Mouse (Mus musculus) forelimb bud, embryonic 11.5 days (tissue): Measurements from ENCODE around the gene Olfr1371.

ENCODE experiments used
- DNase-seq: peaks from one replicate; pipeline ENCODE4 v3.0.0-alpha.2; 2012; ENCODE audit warnings: low read depth, low spot score

Gene Olfr1371

DNA sequence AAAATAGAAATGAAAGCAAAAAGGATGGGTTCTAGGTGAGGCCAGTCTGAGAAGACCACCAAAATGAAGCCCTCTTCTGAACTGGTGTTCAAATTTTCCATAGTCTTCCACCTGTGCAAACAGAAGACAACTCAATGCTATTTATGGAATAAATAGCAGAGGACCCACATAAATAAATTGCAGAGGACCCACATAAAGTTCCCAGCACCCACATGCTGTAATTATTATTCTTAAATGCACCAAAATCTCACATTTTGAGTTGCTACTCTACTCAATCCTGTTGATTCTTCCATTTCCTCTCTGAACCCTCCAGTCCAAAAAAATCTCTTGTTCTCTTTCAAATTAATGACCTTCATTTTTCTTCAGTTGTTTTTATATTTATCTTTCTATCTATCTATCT is at the start of gene Olfr1371:
TSS of gene Olfr1371 (minus strand) at position 101 of the 400 bp plus-strand sequence.
- DNase-seq, result no peak

DNA sequence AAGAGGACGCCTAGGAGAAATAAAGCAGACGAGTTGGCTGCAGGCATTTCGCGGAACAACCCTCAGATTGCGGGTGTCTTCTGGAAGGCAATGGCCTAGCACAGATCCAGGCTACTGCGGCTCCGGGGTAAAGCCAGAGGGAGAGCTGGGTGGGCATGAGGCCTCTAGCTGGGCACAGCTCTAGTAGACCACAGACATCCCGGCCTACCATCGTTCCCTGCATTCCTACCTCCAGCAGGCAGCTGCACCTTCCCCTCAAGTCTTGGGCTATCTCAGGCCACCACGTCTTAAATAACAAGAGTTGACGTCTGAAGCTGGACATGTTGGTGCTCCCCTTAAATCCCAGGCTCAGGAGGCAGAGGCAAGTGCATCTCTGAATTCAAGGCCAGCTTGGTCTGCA is 48.6 kb upstream of the Olfr1371 start:
- DNase-seq, result no peak

DNA sequence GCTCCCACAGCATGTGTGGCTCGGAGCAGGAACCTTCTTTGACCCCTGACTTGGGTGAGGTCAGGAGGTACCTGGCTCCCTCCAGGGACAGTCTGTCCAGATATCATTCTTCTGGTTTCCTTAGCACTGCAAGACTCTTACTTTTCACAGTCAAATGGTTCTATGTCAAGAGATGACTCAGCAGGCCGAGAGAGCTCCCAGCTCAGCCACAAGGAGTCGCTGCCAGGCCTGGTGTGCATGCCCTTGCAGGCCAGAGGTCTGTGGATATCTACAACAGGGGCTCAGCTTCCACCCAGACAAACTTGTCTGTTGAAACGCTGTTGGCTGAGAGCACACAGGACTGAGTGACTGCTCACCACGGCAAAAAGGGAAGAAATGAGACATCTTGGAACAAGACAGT is 48.1 kb upstream of the Olfr1371 start:
- DNase-seq, result no peak

DNA sequence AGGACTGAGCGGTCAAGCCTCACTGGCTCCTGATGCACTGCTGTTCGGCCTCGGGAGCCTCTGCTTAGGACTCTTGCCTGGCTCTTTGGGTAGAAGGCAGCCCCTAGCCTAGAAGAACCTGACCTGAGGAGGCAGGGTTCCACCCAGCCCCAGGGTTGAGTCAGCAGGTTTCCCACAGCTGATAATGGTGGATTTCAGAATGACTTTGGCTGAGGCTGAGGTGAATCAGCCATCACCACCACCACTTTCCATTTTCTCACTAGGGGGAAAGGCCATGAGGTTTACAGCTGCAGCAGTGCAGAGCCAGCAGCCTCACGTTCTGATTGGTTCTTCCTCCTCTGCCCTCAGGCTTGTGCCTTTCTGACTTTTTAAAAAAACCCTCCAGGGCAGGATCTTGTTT is 47.1 kb upstream of the Olfr1371 start:
- no peak for DNase-seq

DNA sequence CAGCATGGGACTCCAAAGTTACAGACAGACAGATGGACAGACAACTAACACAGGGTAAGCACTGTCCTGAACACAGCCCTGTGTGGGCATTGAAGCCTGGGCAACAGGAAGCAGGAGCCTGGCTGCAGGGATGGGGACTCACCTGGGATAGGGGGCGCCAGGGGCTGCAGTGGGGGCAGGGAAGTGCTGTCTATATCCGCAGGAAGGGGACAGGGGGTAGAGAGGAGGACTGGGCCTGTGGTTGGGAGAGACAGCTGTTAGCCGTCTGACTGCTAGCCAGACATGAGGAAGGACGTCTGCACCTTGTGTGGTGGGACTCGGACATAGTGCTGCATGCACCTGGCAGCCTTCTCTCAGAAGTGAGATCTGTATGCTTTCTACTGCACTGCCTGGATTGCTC is 44.9 kb upstream of the Olfr1371 start:
- no peak for DNase-seq

DNA sequence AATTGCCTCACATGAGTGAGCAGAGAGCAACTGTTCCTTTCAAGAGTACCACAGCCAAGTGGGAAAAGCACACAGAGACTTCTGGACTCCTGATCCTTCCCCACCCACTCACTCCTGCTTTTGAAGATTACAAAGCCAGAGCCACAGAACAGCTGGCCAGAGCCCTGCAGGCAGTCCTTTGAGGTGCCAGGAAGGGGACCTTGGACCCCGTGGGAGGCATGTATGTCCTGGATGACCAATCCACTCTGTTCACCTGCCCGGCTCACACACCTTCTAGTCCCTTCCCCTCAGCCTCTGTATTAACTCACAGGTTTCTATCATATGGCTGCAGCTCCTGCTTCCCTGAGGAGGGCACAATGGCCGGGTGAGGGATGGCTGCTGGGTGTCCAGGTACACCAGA is 43.6 kb upstream of the Olfr1371 start:
- DNase-seq, result no peak

DNA sequence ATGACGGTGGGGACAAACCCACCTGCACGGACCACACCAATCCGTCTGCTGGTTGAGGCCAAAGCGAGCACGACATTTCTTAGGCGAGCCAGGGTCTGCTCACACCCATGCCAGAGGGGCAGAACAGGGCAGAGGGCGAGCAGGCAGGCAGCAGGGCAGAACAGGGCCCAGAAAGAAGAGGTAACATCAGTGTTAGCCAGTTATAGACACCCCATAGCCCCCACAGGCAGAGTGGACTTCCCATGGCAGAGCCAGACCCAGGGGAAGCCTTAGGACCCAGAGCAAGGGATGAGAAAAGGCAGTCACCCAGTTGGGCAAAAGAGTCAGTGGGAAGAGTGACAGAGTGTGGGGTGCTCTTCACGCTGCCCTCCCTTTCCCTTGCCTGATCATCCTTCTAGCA is 41.3 kb upstream of the Olfr1371 start:
- no peak for DNase-seq

DNA sequence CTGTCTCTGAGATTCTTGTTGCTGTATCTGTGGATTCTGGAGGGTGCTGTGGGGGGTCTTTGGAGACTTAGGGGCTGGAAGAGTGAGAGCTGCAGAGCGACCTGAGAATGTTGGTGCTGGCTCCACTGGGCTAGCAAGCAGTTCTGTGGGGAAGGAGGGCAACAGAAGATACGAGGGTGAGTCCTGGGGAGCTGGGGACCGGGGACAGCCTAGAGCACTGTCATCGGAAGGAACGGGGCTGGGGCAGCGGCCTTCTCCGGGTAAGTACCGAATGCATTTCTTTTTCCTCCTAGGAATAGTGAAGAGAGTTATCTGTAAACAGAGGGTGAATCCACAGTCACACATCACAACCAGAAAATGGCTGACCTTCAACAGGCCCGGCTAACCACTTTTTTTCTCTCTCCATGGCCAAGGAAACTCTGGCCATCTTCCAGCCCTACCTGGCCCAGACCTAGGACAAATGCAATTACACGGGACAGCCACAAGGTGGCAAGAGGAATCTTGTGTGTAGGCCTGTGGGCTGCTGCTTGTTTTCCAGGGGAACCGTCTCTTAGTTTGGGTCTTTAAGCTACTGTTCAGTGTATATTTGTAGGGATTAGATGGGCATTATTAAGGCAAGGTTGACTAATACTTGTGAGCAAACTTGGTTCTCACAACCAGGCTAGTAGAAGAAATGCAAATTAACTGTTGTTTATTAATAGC is 40.0 kb upstream of the Olfr1371 start:
- DNase-seq, result peak; percentile 70

DNA sequence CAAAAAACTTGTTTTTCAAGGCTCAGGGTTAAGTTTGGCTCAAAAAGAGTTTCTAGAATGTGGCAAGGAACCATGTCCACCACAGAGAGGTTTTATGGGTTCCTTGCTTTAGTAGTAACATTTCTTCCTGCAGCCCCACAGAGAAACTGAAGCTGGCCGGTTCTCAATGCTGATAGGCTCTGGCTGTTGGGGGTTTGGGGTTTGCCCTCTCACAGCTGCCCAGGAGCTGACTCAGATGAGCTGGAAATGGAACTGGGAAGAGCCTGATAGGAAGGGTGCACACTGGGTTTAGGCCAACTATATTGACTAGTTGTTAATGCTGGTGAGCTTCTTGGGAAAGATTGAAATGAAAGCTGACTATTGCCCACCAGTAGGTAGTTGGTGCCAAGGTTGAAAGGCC is 38.9 kb upstream of the Olfr1371 start:
- no peak for DNase-seq

DNA sequence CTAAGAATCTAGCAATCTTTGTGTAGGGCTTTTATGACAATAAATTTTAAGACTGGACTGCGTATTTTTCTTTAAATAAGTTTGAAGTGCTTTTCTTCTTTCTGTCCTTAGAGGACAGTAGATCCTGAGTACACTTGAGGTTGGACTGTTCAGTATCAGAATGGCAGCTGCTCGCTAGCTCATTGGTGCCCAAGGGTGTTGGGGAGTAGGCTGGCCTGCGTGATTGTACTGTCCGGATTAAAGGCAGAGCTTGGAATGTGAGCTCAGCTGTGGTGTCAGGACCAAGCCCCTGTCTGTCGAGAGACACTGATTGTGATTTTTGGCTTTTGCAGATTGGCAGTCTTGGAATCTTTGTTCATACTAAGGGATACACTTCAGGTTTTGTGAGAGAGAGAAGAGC is 38.0 kb upstream of the Olfr1371 start:
- no peak for DNase-seq

DNA sequence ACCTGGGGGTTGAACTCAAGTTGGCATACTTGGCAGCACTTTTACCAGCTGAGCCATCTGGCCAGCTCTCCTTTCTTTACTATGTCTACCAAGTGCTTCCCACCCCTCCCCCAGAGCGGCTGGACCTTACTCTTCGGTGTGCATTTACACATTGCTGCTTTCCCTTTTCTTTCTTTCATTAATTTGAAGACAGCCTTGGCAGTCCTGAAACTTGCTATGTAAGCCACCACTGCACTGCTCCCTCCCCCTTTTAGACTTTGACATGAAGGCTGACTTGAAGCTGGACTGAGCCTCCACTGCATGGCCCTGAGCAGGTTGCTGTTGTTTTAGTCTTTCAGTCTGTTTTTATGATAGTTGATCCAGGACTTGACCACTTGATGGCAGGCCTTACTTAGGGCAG is 35.7 kb upstream of the Olfr1371 start:
- no peak for DNase-seq

DNA sequence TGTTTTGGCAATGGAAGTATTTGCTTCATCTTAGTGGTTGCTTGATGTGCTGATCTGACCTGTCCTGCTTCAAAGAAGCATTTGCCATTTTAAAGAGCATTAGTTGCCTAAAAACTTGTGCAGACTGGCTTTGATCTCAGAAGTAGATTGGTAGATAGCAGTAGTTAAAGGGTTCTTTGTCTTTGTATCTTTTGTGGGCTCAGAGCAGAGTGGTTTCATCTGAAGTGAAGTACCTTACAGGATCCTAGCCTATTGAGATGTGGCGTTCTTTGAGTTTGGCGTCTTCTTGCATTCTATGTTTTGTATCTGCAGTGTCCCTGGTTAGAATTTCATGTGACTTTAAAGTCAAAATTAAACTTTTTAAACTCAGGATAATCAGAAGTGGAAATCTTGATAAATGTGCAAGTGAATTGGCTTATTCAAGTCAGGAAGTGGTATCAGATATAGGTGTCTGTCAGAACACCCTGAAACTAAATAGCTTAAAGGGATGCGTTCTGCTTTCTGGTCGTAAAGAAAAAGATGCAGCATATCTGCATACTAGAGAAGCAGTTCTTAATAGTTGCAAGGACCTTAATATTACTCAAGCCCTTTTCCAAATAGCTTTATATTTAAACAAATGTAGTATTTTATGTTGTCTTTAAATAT is 27.2 kb upstream of the Olfr1371 start:
- DNase-seq, result no peak

DNA sequence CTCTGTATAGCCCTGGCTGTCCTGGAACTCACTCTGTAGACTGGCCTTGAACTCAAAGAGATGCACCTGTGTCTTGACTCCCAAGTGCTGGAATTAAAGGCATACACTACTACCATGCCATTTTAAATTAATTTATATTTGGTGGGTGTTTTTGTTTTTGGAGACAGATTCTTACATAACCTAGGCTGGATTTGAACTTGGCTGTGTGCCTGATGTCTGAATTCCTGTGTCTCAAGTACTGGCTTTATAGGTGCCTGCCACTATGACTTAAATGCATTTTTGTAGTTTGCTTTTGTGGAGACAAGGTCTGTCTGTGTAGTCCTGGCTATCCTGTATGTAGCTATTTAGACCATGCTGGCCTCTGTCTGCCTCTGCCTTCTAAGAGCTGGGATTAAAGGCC is 20.7 kb upstream of the Olfr1371 start:
- DNase-seq, result no peak

DNA sequence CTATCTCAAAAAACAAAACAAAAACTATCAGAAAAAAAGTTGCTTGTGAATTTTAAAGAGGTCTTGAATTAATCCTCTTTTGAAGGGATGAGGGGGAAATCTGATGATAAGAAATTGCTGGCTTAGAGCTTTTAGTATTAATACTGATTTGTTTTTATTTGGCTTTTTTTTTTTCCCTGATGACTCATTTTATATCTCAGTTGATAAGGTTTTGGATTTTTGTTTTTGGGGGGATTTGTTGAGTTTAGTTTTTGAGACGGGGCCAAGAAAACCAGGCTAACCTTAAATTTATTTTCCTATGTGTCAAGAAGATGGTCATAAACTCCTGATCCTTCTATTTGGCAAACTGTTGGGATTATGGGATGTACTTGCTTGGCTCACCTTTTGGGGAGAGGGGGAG is 20.1 kb upstream of the Olfr1371 start:
- no peak for DNase-seq

DNA sequence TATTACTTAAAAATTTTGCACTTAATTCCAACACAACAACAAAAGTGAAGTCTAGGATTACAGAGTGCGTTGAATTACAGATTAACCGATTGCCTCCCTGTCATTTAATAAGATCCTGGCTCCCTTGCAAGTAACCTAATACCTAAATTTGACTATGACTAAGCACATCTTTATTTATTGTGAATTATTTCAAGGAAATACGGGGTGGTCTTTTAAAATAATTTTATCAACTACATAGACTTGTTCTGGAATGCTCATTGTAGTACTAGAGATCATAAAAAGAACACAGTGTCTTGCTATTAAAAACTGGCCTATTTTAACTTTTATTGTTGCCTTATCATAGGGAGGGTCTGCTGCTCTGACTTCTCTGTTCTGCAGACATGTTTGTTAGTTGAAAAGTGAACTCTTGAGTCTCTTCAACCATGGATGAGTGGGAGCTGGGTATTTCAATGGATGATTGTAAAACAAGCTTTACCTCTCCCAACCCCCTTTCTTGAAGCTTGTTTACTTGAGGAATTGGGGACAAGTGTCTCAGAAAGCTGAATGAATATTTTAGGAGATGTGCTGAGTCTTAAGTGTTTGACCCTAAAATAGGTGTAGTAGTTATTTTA is 19.4 kb upstream of the Olfr1371 start:
- DNase-seq, result no peak

DNA sequence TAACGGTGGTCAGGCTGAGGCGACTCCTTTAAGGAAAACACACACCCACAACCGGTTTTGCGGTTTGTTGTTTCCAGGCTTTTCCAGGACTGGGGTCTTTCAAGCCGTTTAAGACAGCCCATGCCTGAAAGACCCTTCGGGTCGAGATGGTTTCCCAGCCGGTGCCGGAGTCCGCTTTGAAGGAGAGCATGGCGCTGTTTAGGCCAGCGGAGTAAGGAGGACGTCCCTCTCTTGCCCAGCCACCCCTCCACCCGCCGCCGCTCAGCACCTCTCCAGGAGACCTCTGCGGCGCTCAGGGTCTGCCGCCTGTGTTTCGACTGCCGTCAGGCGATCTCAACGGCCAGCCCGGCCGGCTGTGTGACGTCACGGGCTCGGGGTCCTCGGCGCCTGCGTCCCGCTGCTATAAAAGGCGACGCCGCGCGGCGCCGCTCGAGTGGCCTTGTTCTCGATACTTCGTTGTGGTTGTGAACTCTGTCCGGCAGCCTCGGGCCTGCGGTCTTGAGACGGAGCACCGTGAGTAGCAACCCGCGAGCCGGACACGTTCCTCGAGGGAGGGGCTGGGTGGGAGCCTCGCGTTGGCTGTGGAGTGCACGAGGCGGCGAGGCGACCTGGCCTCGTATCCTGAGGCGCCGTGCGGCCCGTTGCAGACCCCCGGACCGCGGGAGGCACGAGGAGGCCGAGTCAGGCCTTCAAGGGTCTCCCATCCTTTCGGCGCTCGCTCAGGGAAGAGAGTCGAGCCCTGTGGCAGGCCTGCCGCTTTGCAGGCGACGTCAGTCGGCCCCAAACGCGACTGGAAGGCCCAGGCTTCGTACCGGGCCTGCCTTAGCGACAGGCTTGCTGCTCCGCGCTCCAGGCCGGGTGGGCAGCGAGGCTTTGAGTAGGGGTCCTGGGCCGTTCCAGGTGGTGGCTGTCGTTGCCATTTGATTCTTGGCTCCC is 18.1 kb upstream of the Olfr1371 start, which contains the start of gene Skp1a:
TSS of gene Skp1a (plus strand) at position 390 of the 936 bp plus-strand sequence.
- peak; percentile 94 for DNase-seq

DNA sequence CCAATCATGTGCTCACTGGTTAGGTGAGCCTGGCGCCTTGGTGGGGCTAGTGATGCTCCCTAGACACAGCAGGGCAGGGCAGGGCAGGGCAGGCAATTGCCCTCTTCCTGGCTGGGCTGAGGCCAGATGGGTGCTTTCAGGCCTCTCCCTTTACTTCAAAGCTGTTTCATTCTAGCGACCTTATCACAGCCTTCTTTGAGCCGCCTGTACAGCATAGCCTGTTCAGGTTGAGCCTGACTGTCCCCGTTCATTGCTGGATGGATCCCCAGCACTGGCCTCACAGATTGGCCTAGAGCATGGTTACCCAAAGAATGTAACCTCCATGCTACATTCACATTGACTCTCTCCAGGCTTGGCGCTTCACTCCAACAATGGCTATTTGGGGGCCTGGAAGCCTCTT is 16.9 kb upstream of the Olfr1371 start:
- DNase-seq, result no peak

DNA sequence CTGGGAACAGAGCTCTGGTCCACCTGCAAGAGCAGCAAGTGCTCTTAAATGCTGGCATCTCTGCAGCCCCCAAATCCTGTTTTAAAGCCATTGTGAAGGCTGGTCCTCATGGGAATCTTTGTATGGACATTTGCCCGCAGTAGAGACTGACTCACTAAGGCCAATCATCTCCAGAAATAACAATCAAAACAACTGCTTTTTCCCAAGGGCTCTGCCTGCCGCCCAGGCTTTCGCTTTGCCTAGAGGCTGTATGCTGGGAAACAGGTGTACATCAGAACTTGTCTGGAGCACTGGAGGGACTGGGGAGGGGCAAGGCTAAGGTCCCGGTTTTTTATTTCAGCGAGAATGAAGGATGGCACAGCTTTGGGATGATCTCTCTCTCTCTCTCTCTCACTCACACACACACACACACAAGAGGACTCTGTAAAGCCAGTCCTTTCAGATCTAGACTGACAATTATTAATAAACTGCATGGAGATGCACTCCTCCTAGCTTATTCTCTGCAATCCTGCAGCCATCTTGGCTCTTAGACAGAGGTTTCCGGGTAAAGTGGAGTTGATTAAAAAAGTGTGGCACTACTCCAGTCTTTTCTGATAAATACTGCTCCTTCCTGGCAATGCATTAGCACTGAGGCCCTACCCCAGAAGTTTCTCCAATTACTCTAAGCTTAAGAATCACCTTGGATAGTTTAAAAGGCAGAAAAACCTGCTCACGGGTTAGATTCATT is 15.1 kb upstream of the Olfr1371 start:
- DNase-seq, result no peak

DNA sequence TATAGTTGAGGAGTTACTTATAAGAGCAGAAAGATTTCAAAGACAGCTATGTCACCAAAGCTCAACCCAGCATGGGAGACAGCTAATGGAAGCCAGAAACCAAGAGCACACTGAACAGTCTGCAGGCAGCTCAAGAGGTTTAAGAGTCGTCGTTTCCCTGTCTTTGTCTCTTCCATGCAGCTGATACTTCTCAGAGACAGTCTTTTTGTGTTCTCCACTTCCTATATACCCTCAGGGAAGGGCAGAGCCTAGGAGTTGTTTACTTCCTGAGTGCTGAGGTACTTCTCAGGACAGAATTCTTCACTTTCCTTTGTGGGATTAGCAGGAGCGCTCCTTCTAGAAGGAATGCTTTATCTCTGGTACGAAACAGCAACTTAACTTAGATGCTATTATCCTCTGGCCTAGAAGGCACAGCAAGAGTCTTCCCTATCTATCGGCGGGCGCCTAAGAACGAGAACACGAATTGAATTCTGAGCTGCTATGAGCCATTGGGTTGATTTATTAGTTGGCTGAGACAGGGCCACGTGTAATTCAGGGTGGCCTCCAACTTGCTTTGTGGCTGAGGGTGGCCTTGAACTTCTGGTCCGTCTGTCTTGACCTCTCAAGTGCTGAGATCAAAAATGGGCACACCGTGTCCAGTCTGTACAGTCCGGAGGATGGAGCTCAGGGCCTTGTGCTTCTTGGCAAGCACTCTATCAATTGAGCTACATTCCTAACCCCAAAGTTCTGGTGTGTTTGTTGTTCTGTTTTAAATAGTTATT is 13.9 kb upstream of the Olfr1371 start:
- no peak for DNase-seq

DNA sequence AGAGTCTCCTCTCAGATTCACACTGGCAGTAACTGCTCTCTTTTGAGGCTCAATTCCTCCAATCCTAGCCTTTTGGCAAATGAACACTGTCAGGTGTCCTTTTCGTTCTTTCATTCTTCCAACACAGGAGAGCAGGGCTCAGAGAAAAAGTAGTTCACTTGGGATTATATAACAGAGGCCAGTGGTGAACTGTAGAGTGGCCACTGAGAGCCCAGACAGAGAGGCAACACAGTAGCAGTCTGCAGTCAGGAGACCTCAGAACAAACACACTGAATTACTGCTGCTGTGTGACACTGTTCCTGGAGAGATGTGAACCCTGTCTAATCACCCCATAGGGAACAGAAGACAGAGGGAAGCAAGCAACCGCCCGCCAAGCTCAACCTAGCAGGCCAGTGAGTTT is 13.3 kb upstream of the Olfr1371 start:
- no peak for DNase-seq
